Mouse (Mus musculus): ENCODE data around the gene Tent2.
"Not testable (repeated sequence)": the region's sequence is repeated elsewhere in the genome, so short reads cannot be mapped to it uniquely, and the experiment has no call there.

The Tent2 gene

GRCm38 (mm10) chr13:93191831-93192645 lies at the start of gene Tent2:
Gene Tent2 (minus strand): TSS chr13:93192385.
- peak; percentile 94 for DNase-seq

DNA sequence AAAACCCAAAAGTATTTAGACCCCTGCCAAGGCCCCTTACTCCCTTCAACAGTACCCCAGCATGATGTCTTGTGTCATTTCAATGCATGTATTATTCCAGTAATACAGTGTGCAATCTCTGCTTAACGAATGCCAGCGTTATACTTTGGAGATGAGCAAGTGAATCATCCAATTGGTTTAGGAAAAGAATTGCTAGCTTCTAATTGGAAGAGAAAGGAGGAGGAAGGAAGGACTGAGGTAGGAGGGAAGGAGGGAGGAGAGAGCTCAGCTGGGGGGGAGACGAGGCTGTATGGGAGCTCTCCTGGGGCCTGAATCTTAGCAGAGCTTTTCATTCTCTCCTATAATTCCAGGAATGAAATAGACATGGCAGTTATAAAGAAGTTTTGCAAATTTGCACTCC lies 49.0 kb upstream of the Tent2 start:
- DNase-seq = no peak

GRCm38 (mm10) chr13:93239561-93239960 lies 47.4 kb upstream of the Tent2 start:
- DNase-seq = no peak

- DNase-seq = no peak
Observed at GRCm38 (mm10) chr13:93239134-93239533, 46.9 kb upstream of the Tent2 start.

- peak; percentile 14 for DNase-seq
Observed at GRCm38 (mm10) chr13:93237677-93238398, 45.7 kb upstream of the Tent2 start.

- no peak for DNase-seq
Observed at GRCm38 (mm10) chr13:93234267-93235039, 42.3 kb upstream of the Tent2 start.

DNA sequence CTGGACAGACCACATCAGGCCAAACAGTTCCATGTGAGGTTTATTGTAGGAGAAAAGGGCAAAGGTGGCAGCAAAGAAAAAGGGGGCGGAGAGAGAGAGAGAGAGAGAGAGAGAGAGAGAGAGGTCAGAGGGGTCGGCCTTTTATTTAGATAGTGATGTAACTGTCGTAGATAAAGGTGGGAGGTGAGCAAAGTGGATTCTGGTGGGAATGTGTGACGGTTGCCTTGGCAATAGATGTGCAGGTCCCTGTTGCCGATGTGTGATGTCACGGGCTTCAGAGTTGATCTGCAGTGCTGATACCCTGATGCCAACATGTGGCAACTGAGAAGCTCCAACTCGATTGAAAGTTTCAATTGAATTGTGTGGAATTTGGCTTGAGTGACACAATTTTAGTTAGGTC lies 40.1 kb upstream of the Tent2 start:
- DNase-seq = no peak

DNA sequence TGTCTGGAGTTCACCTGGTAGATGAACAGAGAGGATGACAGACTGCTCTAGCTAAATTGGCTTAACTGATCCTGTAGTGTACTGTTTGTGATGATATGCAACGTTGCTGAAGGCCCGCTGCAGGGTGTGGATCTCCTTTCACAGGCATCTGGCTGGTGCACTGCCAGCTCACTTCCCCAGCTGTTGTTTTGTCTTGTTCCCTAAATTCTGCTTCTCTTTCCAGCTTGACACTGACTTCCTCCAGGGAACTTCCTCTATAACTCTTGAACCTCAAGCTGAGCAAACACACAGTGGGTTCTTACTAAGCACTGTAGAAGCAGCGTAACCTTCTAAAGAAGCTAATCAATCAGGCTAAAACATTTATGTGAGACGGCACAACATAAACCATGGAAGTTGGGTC lies 38.8 kb upstream of the Tent2 start:
- DNase-seq = no peak

DNA sequence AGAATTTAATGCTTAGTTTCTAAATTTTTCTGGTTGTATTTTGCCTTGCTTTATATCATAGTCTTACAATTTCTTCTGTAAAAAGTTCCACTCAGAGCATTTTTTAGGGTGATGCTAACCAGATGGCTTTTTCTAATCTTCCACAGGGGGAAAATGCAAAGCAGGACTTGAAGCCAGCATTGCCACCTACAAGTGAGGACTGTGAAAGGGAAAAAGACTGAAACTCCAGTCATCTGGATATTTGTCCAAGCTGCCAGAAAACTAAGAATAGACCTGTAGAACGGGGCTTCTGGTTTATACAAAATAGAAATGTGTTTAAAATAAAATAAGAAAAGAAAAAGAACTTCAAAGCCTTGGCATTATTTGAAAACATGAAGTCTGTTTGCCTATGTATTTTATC lies 19.6 kb upstream of the Tent2 start:
- no peak for DNase-seq

DNA sequence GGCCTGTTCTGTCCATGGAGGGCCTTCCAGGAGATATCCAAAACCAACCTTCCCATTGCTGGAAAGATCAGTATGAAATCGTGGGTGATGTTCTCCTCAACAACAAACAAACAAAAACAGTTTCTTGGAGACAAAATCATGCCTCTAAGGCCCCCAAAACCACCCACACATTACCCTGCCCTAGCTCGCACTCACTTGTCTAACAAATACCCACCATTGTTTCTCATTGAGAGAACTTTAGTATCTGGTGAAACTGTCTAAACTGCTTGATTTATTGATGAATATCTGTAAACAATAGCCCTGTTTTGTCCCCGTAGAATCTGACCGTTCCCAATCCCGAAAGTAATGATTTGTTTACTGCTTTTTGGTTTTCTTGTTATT lies 451 bp upstream of the Tent2 start:
- DNase-seq = no peak

GRCm38 (mm10) chr13:93189416-93189815 lies 2.8 kb downstream of the Tent2 start:
- no peak for DNase-seq

DNA sequence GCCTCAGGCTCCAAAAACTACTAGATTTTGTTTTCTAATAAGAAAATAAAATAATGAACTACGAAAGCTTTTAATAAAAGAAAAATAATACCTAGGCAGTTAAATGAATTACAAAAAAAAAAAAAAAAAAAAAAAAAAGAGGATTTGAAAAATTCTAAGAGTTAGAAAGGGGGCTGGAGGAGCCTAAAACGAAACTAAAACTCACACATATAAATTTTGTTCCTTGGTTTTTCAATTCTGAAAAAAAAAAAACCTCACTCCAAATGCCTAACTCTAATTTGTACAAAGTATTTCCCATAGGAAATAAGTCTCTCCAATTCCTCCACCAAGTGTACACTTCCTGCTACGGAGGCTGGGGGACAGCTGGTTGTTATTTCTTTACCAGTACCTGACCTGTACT lies 3.4 kb downstream of the Tent2 start:
- no peak for DNase-seq

GRCm38 (mm10) chr13:93187792-93188191 lies 4.4 kb downstream of the Tent2 start:
- not testable (repeated sequence) for DNase-seq

DNA sequence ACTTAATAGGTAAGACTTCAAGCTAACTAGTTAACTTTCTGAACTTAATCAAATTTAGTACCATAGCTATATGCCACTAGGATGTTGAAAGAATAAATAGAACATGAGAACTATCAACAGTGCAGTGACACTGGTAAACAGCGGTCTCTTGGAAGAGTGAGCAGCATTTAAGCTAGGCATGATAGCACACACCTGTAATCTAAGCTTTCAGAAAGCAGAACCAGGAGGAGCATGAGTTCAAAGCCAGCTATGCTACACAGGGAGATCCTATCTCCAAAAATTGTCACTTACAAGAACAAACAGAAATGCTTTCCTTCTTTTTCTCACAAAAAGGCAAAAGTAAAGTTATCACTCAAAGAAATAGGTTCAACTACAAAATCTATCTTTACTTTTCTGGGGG lies 11.8 kb downstream of the Tent2 start:
- no peak for DNase-seq

- no peak for DNase-seq
Observed at GRCm38 (mm10) chr13:93179522-93179921, 12.7 kb downstream of the Tent2 start.

- DNase-seq = no peak
Observed at GRCm38 (mm10) chr13:93177571-93177970, 14.6 kb downstream of the Tent2 start.

DNA sequence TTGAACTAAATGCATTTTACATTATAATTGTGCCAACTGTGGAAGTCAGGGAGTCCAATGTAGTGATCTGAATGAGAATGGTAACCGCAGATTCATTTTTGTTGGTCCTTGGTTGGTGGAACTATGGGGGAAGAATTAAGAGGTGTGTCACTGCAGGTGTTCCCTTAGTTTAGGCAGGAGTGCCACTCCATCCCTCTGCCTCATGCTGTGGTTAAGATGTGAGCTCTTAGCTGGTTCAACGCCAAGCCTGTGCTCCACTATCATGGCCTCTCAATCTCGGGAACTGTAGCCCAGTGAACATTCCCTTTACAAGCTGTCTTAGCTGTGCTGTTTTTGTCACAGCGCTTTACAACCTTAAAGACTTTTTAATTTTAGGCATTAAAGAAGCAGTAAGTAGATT lies 28.9 kb downstream of the Tent2 start:
- DNase-seq = no peak

DNA sequence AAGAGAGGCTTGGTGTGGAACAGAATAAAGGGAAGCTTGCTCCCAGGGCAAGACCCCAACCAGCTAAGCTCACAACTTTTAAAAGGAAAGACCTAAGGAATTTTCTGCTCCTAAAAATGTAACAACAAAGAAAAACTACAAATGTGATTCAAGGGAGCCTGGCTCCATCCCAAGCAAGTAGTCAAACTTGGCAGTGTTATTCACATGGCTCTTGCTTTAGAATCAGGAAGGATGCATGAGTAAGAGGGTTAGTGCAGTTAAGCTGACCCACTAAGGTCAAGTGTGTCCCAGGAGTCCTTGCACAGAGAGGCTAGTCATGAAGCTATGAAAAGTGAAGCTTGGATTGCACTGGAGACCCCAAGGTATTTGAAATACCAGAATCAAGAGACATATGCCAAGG lies 29.7 kb downstream of the Tent2 start:
- no peak for DNase-seq

- no peak for DNase-seq
Observed at GRCm38 (mm10) chr13:93158261-93158660, 33.9 kb downstream of the Tent2 start.

DNA sequence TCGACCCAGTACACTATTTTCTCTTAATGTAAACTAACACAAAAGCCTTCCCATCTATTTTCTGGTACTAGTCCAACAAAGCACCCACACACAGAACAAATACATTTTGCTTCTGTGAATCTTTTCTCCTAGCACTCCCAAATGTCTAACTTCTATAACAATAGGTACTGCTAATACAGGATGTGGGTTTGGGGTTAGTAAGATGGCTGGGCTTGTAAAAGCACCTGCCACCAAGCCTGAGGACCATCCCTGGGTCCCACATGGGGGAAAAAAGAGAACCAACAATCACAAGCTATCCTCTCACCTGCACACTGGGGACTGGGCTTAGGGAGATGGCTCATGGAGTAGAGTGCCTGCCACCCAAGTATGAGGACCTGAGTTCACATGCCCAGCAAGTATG lies 38.9 kb downstream of the Tent2 start:
- no peak for DNase-seq

- DNase-seq = peak; percentile 94
Observed at GRCm38 (mm10) chr13:93144336-93145167, 47.6 kb downstream of the Tent2 start, which contains the start of gene Cmya5. Gene Cmya5 (minus strand): TSS chr13:93144724.

GRCm38 (mm10) chr13:93143819-93144283 lies 48.3 kb downstream of the Tent2 start:
- no peak for DNase-seq
